Mouse (Mus musculus) spleen, adult 10 weeks (tissue): ENCODE measurements around the gene Npr1. TPM values are rescaled to one million over a fixed set of nuclear protein-coding genes. Genes with fewer than 3 reads are reported as not detected.

Source experiments
- polyA plus RNA-seq: library from polyadenylated mRNA; stranded (reverse); fragments of 350-450 nt; fragmentation: Illumina TruSeq; extraction: RNeasy Lipid Tissue Mini Kit (QIAGEN cat#74804); gene quantifications from one replicate; pipeline ENCODE4 v1.2.3, GENCODE M21; 2015; ENCODE audit warnings: low replicate concordance; ENCODE audit not compliant: insufficient read depth

The Npr1 gene
- polyA plus RNA-seq: 11.0 TPM

DNA sequence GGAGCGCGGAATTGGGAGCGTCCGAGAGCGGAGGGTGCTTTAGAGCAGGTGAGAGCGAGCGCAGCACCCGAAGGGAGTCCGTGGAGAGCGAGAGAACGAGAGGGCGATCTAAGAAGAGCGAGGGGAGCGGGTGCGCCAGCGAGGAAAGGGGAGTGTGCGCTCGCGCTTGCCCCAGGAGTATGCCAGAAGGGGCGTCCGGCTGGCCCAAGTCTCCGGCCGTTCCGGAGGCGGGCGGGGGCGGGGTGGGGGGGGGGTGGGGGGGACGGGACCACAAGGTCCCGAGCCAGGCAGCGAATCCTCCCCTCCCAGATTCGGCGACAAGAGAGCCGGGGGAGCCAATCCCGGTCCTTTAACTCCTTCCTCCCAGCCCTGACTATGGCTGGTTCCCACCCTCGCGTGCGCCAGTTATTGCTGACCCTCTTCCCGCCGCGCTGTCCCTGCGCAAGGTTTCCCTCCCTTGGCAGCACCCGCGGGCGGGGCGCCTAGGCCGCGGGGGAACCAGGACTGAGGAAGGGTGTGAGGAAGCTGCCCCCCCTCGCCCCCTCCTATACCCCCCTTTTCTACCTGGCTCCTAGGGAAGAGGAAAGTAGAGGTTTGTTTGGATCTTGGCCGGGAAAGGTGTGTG is at the start of gene Npr1:
TSS of gene Npr1 (minus strand) at position 181 of the 625 bp plus-strand sequence.

DNA sequence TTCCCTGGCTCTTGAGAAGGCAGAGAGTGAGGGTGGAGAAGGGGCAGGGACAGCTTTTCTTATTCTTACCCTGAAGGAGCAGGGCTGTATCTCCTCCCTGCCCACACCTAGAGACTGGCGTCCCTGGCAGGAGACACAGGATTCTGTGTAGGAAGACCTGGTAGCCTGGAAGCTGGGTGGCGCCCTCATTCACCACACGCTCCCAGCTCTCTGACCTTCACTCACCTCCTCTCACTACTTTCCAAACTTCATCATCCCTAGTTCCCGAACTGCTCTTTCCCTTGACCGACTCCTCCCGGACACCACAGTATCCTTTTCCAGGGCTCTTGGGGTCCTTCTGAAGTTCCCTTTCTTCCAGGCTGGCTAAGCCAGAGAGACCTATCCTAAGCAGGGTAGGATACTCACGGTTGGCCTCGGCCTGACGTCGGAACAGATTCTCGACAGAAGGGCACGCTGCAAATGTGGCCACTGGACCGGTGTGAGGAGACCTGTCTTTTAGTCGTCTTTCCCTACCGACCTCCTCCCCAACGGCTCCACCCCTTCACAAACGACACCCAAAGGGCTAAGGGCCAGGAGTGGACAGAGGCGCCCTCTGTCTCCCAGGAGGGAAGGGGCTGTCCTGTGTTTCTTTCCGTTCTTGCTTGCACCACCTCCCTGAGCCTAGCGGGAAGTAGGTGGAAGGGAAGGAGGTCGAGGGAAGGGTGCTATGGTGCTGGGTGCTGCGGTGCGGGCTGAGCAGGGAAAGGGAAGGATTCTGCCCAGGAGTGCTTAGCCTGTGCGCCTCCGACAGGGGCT is 48.3 kb upstream of the Npr1 start, which contains the start of the genes S100a1 and S100a13:
TSS of gene S100a1 (minus strand) at position 597 of the 795 bp plus-strand sequence.
TSS of gene S100a13 (plus strand) at position 640 of the 795 bp plus-strand sequence.

DNA sequence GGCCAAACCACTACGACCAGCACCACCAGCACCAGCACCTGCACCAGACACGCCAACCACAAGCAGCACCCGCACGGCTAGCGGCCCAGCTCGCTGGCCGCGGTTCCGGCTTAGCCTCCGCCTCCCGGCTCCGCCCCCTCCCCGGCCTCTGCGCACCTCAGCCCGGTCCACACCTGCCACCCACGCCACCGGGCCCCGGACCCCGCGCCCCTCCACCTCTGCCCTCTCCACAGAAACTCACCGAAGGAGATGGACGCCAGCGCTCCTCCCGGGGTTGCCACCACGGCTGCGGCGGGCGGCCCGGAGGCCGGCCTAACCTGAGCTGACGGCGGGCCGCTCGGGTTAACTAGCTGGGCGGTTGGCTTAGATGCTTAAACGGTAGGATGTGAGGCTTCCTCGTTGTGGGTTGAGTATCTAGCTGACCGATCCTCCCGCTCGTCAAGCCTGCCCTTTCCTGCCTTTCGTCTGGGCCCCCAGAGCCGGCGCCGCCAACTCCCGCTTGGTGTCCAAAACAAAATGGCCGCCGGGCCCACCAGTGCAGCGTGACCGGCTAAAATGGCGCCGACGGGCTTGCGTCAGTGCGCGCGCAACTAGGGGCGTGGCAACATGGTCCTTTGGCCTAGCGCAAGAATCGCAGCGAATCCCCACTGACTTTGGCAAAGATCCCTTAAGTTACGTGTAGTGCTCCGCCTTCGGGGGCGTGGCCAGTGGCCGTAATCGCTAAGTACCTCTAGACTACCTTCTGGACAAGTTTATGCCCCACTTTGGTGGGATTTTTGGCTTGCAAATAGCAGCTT is 43.5 kb upstream of the Npr1 start, which contains the start of gene Chtop:
TSS of gene Chtop (minus strand) at position 549 of the 797 bp plus-strand sequence.

DNA sequence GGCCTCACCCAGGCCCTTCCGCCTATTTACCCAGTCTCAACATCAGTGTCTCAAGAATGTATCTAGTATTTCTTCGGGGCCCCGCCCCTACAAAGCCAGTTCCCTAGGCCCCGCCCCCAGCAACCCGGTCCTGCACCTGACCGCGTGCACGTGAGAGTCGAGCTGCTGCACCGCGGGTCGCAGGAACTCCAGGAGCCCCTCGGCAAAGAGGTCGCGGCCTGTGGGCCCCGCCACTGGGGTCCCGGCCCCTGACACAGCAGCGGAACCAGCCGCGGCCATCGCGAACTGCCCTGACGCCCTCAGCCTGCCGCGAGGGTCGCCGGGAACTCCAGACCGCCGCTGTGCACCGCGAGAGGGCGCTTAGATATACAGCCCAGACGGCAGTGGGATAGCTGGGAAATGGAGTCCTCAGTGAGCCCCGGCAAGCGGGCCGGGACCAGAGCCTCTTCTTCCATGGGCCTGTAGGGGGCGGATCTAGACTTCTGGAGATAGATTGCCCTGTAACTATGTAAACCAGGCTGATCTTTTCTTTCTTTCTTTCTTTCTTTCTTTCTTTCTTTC is 25.1 kb upstream of the Npr1 start, which contains the start of gene Snapin:
TSS of gene Snapin (minus strand) at position 338 of the 561 bp plus-strand sequence.

DNA sequence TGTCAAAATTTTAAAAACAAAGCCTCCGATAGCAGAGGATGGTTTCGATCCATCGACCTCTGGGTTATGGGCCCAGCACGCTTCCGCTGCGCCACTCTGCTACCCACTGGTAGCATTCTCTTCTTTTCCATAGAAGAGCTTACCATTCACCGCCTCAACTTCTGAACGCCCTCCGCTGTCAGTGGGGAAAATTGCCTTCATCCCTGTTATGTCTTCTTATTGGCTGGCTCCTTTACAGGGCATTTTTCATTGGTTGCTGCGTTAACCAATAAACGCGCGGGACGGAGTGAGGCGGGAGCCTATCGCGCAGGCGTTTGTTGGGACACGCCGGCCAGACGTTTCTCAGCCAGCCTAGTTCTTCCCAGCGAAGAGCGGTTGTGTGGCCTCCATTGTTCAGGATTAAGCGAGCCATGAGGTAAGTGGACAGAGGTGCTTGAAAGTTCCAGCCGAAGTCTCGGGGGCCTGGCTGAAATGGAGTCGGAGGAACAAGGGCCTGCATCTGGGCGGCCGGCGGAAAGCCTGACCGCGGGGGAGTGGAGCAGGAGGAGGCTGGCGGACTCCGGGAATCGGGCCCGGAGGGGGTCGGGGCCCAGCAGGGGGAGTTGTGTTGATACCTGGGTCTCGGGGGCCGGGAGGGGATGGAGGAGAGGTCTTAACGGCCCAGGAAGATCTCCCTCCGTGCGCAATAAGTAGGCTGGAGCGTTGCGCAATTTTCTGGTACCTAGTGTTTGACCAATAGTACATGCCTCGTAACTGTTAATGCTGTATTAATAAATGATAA is 10.4 kb upstream of the Npr1 start, which contains the start of gene Ilf2:
TSS of gene Ilf2 (plus strand) at position 296 of the 781 bp plus-strand sequence.

DNA sequence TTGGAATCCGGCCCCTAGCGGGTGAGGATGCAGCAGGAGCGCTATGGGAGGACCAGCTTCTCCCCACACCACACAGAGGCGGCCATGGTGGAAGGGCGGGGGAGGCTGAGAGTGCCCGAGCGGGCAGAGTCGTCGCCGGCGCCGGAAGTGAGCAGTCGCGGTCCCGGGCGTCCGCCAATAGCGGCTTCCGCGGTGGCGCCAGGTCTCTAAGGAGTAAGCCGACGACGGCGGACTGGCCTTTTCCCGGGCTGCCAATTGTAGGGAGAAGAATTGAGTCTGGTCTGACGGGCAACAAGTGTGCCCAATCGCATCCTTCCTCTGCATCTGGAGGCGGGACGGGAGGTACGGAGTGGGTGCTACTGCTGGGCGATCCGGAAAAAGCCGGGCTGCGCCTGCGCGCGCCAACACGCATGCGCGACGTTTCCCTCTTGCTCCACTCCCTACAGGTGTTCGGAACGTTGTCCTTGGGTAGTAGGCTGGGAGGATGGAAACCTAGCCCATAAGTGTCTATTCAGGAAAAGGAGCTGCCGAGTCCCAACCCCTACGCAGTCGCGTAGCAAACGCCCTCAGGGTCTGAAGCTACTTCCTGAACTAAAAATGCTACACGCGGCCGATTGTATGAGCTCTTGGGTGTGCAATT is 32.2 kb downstream of the Npr1 start, which contains the start of gene Ints3:
TSS of gene Ints3 (minus strand) at position 242 of the 640 bp plus-strand sequence.

Other genes starting within 250 kb of the Npr1 start
- 132 TPM for gene Jtb, start 234.3 kb downstream of the Npr1 start, polyA plus RNA-seq
- 0.46 TPM for gene Creb3l4, start 222.4 kb downstream of the Npr1 start, polyA plus RNA-seq
- gene Slc39a1, start 217.7 kb downstream of the Npr1 start, polyA plus RNA-seq: 66.4 TPM
- 98.9 TPM for gene Crtc2, start 211.7 kb downstream of the Npr1 start, polyA plus RNA-seq
- 39.4 TPM for gene Dennd4b, start 200.7 kb downstream of the Npr1 start, polyA plus RNA-seq
- gene Gatad2b, start 172.7 kb downstream of the Npr1 start, polyA plus RNA-seq: 33.2 TPM
- 3.6 TPM for gene Slc27a3, start 75.9 kb downstream of the Npr1 start, polyA plus RNA-seq
- gene Ints3, start 32.2 kb downstream of the Npr1 start, polyA plus RNA-seq: 30.3 TPM
- 92.2 TPM for gene Ilf2, start 10.3 kb upstream of the Npr1 start, polyA plus RNA-seq
- gene Snapin, start 25.2 kb upstream of the Npr1 start, polyA plus RNA-seq: 82.6 TPM
- 185 TPM for gene Chtop, start 43.6 kb upstream of the Npr1 start, polyA plus RNA-seq
- 21.1 TPM for gene S100a1, start 48.5 kb upstream of the Npr1 start, polyA plus RNA-seq
- 60.2 TPM for gene S100a13, start 48.6 kb upstream of the Npr1 start, polyA plus RNA-seq
- gene S100a14, start 61.0 kb upstream of the Npr1 start, polyA plus RNA-seq: 0.93 TPM
- gene S100a16, start 71.4 kb upstream of the Npr1 start, polyA plus RNA-seq: 14.6 TPM
- 0.79 TPM for gene S100a3, start 94.7 kb upstream of the Npr1 start, polyA plus RNA-seq
- not detected for gene S100a2, start 124.4 kb upstream of the Npr1 start, polyA plus RNA-seq
- not detected for gene Gm42674, start 136.0 kb upstream of the Npr1 start, polyA plus RNA-seq
- 475 TPM for gene S100a4, start 137.9 kb upstream of the Npr1 start, polyA plus RNA-seq
- gene S100a5, start 142.7 kb upstream of the Npr1 start, polyA plus RNA-seq: not detected
- gene S100a6, start 147.0 kb upstream of the Npr1 start, polyA plus RNA-seq: 257 TPM
- gene S100a7a, start 188.2 kb upstream of the Npr1 start, polyA plus RNA-seq: not detected
- gene S100a8, start 203.1 kb upstream of the Npr1 start, polyA plus RNA-seq: 428 TPM
- gene S100a9, start 229.9 kb upstream of the Npr1 start, polyA plus RNA-seq: 552 TPM